Mouse (Mus musculus) intestine, embryonic 14.5 days (tissue): ENCODE data around the gene Panx1. TPM values are rescaled to one million over a fixed set of nuclear protein-coding genes. Genes with fewer than 3 reads are reported as not detected.

Experiments
- ATAC-seq: fragments of 200-750 bp; cut with Nextera tagmentation; replicated peaks from 2 replicates; pipeline ENCODE4 v1.8.0; 2017; ENCODE audit warnings: low read depth, moderate number of reproducible peaks, moderate TSS enrichment, moderate library complexity; ENCODE audit not compliant: low FRiP score, low TSS enrichment
- DNase-seq: peaks from one replicate; pipeline ENCODE4 v3.0.0-alpha.2; 2018; ENCODE audit warnings: low spot score
- H3K27ac ChIP-seq: fragments of 300-500 bp; sonication (generic); 2 replicates; pipeline ENCODE4 v1.5.1; 2014; ENCODE audit warnings: low read depth, mild to moderate bottlenecking, control low read depth
- H3K27me3 ChIP-seq: fragments of 300-500 bp; sonication (generic); replicated peaks from 2 replicates; pipeline ENCODE4 v1.6.1; 2014; ENCODE audit warnings: low read length, control low read depth; ENCODE audit not compliant: control insufficient read depth, insufficient read depth
- H3K36me3 ChIP-seq: fragments of 300-500 bp; sonication (generic); 2 replicates; pipeline ENCODE4 v1.6.1; 2014; ENCODE audit warnings: low read length, control low read depth; ENCODE audit not compliant: control insufficient read depth, insufficient read depth
- H3K4me1 ChIP-seq: fragments of 300-500 bp; sonication (generic); replicated peaks from 2 replicates; pipeline ENCODE4 v1.6.1; 2014; ENCODE audit warnings: low read length, control low read depth, mixed read lengths; ENCODE audit not compliant: control insufficient read depth, insufficient read depth
- H3K4me2 ChIP-seq: fragments of 300-500 bp; sonication (generic); 2 replicates; pipeline ENCODE4 v1.6.1; 2014; ENCODE audit warnings: low read length
- H3K4me3 ChIP-seq: fragments of 300-500 bp; sonication (generic); 2 replicates; pipeline ENCODE4 v1.5.1; 2014; ENCODE audit warnings: low read depth, low read length, control low read depth, mixed read lengths
- H3K9ac ChIP-seq: fragments of 300-500 bp; sonication (generic); 2 replicates; pipeline ENCODE4 v1.6.1; 2014; ENCODE audit warnings: mild to moderate bottlenecking, low read length
- H3K9me3 ChIP-seq: fragments of 300-500 bp; sonication (generic); 2 replicates; pipeline ENCODE4 v1.6.1; 2016; ENCODE audit warnings: low read length, control low read depth; ENCODE audit not compliant: control insufficient read depth
- WGBS: fragments of 180-500 bp; shearing (Covaris S2); extraction: QIAGEN DNeasy Blood & Tissue Kit; methylation state at CpG from one replicate; pipeline ENCODE4 v1.1.7; 2014; 5-methylcytosine and 5-hydroxymethylcytosine counted together
- polyA plus RNA-seq: library from polyadenylated mRNA; unstranded; fragments of >200 nt; fragmentation: Nextera tagmentation; extraction: Ambion mirVana; gene quantifications from 2 replicates; pipeline ENCODE4 v1.2.1, GENCODE M21; 2014

The Panx1 gene
- polyA plus RNA-seq, 1 experiment from 2014 or later, result 54.5 TPM

DNA sequence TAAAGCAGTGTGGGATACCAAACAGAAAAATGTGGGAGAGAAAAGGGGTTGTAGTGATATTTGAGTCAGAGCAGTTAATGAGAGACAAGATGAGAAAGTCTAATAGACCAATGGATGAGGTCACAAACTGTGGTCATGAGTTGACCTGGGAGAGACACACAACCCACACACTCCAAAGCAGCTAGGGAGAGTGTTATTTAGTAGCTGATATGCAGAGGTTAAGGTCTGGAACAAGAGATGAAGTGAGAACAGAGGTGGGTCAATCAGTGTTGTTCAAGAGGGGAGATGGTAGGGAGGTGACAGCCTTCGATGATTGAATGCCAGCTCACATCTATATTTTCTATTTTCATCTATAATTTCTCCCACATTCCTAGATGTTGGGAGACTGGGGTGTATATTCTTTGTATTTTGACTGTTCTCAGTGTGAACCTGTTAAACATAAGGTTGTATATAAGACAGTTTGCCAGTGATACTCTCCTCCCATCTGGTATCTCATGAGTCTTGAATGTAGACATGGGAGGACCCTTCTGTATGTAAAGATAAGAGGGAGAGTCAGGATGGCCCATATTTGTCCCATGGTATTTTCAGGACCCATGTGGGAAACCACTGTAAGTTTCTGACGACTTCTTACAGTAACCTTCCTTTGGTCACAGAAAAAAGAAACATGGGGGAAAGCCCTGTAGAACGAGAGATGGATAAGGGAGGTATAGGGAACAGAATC, 74.3 kb downstream of the Panx1 start:
- Histone ChIP-seq H3K9ac (no peak overlapping the region), H3K4me1 (no peaks in the 10 kb centered on the region), H3K9me3 (no peaks in the 10 kb centered on the region), H3K27me3 (no peaks in the 10 kb centered on the region), H3K4me2 (no peak overlapping the region), H3K36me3 (no peaks in the 10 kb centered on the region), H3K27ac (no peak overlapping the region), H3K4me3 (no peak overlapping the region)
- no peak for DNase-seq
- no peak for ATAC-seq
- WGBS, result 79% methylated on average over 3 of the region's 3 CpGs

DNA sequence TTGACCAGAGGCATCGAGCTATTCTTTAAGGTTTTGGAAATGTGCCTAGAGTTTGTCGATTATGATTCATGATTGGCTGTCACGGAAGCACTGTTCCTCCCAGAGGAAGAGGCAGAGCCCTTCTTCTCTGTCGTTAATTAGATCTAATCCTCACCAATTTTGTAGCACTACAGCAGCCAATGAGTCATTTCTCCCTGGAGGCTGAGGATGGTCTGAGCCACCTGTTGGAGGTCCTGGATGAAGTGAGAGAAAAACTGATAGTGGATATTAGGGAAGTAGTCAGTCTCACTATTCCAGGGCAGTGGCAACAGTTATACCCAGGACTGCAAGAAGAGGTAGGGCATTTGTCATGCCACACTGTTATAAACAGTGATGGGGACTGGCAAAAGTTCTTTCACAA, 75.1 kb downstream of the Panx1 start:
- 73% methylated on average over 4 of the region's 4 CpGs for WGBS
- no peak for ATAC-seq

DNA sequence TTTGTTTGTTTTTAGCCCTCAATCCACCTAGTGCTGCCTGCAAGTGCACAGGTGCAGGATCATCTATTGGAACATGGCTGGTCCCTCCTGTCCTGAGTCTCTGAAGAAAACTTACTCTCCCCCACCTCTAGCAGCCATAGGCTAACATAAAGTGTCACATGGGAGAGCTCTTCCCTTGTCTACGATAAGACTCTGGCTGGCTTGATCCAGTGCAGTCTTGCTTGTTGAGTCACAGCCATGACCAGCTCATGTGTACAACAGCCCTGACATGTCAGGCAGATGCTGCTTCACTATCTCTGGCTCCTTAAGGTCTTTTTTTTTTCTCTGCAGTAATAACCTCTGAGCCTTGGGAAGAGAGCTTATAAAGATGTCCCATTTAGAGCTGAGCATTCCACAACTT, 77.7 kb downstream of the Panx1 start:
- no peak overlapping the region for H3K4me2 ChIP-seq
- no peak overlapping the region for H3K9ac ChIP-seq
- H3K27ac ChIP-seq, result no peak overlapping the region
- H3K36me3 ChIP-seq, result no peaks in the 10 kb centered on the region
- no peaks in the 10 kb centered on the region for H3K27me3 ChIP-seq
- WGBS, result 73% methylated on average over 1 of the region's 1 CpGs
- H3K9me3 ChIP-seq, result no peaks in the 10 kb centered on the region
- DNase-seq (no peak), ATAC-seq (no peak)
- H3K4me1 ChIP-seq, result no peaks in the 10 kb centered on the region
- H3K4me3 ChIP-seq, result no peak overlapping the region

More for the DNA sequence above, 75.1 kb downstream of the Panx1 start:
- Histone ChIP-seq H3K4me2 (no peak overlapping the region), H3K9me3 (no peaks in the 10 kb centered on the region), H3K27me3 (no peaks in the 10 kb centered on the region), H3K36me3 (no peaks in the 10 kb centered on the region), H3K4me3 (no peak overlapping the region), H3K27ac (no peak overlapping the region), H3K9ac (no peak overlapping the region), H3K4me1 (no peaks in the 10 kb centered on the region)
- DNase-seq, result no peak

- H3K4me2 ChIP-seq, result no peak overlapping the region
- H3K27ac ChIP-seq, result no peak overlapping the region
- H3K9ac ChIP-seq, result no peak overlapping the region
- ATAC-seq (no peak), DNase-seq (no peak)
- H3K4me3 ChIP-seq, result no peak overlapping the region
- H3K4me1 ChIP-seq, result no peaks in the 10 kb centered on the region
- 67% methylated on average over 4 of the region's 4 CpGs for WGBS
- H3K9me3 ChIP-seq, result no peaks in the 10 kb centered on the region
- H3K36me3 ChIP-seq, result no peaks in the 10 kb centered on the region
- H3K27me3 ChIP-seq, result no peaks in the 10 kb centered on the region
Measured at GRCm38 (mm10) chr9:14966787-14967186, 78.5 kb downstream of the Panx1 start.

- no peak for ATAC-seq
- Histone ChIP-seq H3K27ac (no peak overlapping the region), H3K4me1 (no peaks in the 10 kb centered on the region), H3K27me3 (no peaks in the 10 kb centered on the region), H3K4me3 (no peak overlapping the region), H3K9ac (no peak overlapping the region), H3K36me3 (no peaks in the 10 kb centered on the region), H3K4me2 (no peak overlapping the region), H3K9me3 (no peaks in the 10 kb centered on the region)
- DNase-seq, result no peak
Measured at GRCm38 (mm10) chr9:14965368-14965767, 79.9 kb downstream of the Panx1 start.

- Histone ChIP-seq H3K36me3 (no peaks in the 10 kb centered on the region), H3K4me3 (no peak overlapping the region), H3K9me3 (no peaks in the 10 kb centered on the region), H3K27ac (no peak overlapping the region), H3K4me2 (no peak overlapping the region), H3K9ac (no peak overlapping the region), H3K27me3 (no peaks in the 10 kb centered on the region), H3K4me1 (no peaks in the 10 kb centered on the region)
- whole genome bisulfite sequencing, result 80% methylated on average over 1 of the region's 1 CpGs
- ATAC-seq (no peak), DNase-seq (no peak)
Measured at GRCm38 (mm10) chr9:14962769-14963168, 82.5 kb downstream of the Panx1 start.

DNA sequence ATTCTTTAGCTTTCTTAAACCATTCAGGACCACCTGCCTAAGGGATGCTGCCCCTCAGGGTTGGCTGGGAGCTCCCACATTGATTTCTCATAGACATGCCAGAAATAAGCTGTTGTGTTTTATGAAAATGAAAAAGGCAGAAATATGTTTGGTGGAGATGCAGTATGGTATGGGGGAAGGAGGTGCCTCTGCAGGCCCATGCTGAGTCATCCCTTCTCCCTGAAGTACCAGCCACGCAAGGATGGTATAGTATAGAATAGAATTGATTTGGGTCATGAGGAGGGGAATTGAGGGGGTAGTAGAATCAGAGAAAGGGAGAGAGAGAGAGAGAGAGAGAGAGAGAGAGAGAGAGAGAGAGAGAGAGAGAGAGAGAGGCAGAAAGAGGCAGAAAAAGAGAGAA, 90.6 kb downstream of the Panx1 start:
- no peak for DNase-seq
- H3K4me2 ChIP-seq, result no peak overlapping the region
- H3K27ac ChIP-seq, result no peak overlapping the region
- no peak for ATAC-seq
- no peak overlapping the region for H3K4me3 ChIP-seq
- H3K27me3 ChIP-seq, result no peaks in the 10 kb centered on the region
- no peaks in the 10 kb centered on the region for H3K36me3 ChIP-seq
- H3K9ac ChIP-seq, result no peak overlapping the region
- no peaks in the 10 kb centered on the region for H3K4me1 ChIP-seq
- WGBS, result 62% methylated on average over 1 of the region's 1 CpGs
- H3K9me3 ChIP-seq, result peaks cover 4% of the 10 kb centered on the region; the same call in 1 of the 2 replicates

Other genes with a start within 250 kb of the Panx1 start
- 0.44 and 0.69 TPM in 2 replicates for gene Gpr83, start 185.3 kb downstream of the Panx1 start, polyA plus RNA-seq
- not detected in 2 replicates for gene Izumo1r, start 141.5 kb downstream of the Panx1 start, polyA plus RNA-seq
- not detected in 2 replicates for gene Hephl1, start 66.6 kb upstream of the Panx1 start, polyA plus RNA-seq
- 10.8 and 11.8 TPM in 2 replicates for gene Vstm5, start 193.6 kb upstream of the Panx1 start, polyA plus RNA-seq
- 38.6 and 40.8 TPM in 2 replicates for gene Med17, start 234.5 kb upstream of the Panx1 start, polyA plus RNA-seq